Mouse (Mus musculus): Measurements from ENCODE around the gene Kat8. TPM values are rescaled to one million over a fixed set of nuclear protein-coding genes. Genes with fewer than 3 reads are reported as not detected.

Gene Kat8
- polyA plus RNA-seq, 1 experiment: not detected

- no peaks in the 10 kb centered on the region for H3K4me1 ChIP-seq (ENCODE audit: control insufficient read depth, insufficient read depth, low read length)
- H3K4me3 ChIP-seq (ENCODE audit: insufficient read depth, low read depth, low read length): no peak overlapping the region
- no peak overlapping the region for H3K27ac ChIP-seq (ENCODE audit: insufficient read depth, low read depth, low read length)
- TF ChIP-seq CTCF (IDR thresholded peaks at IDR 0.05; ENCODE audit: insufficient read depth, low read depth, low read length): no peak
- no peak for TF ChIP-seq POLR2A (IDR thresholded peaks at IDR 0.05; ENCODE audit: insufficient read depth, low read depth, low read length)
- 49% methylated on average over 5 of the region's 5 CpGs for WGBS
These were observed 47.0 kb downstream of the Kat8 start for GRCm38 (mm10) chr7:127959364-127959763.

- WGBS: 8% methylated on average over 10 of the region's 10 CpGs
These were observed 54.1 kb downstream of the Kat8 start for GRCm38 (mm10) chr7:127966371-127966918.

GRCm38 (mm10) chr7:127967004-127967921 lies 54.9 kb downstream of the Kat8 start, which contains the start of gene Fus:
Gene Fus (plus strand): TSS chr7:127967457.
- Histone ChIP-seq H3K4me3 (ENCODE audit: insufficient read depth, low read depth, low read length) (peak within 1 kb of the TSS; percentile 95), H3K27ac (ENCODE audit: insufficient read depth, low read depth, low read length) (peak within 1 kb of the TSS; percentile 99), H3K4me1 (ENCODE audit: control insufficient read depth, insufficient read depth, low read length) (peaks cover 5% of the 10 kb centered on the region; the same call in 1 of the 2 replicates)
- WGBS: under 1% methylated on average over 92 of the region's 92 CpGs
- peak; percentile 99 for TF ChIP-seq POLR2A (IDR thresholded peaks at IDR 0.05; ENCODE audit: insufficient read depth, low read depth, low read length)
- no peak for TF ChIP-seq CTCF (IDR thresholded peaks at IDR 0.05; ENCODE audit: insufficient read depth, low read depth, low read length)

More at GRCm38 (mm10) chr7:127966371-127966918, 54.1 kb downstream of the Kat8 start:
- no peak for TF ChIP-seq POLR2A (IDR thresholded peaks at IDR 0.05; ENCODE audit: insufficient read depth, low read depth, low read length)
- TF ChIP-seq CTCF (IDR thresholded peaks at IDR 0.05; ENCODE audit: insufficient read depth, low read depth, low read length): no peak
- Histone ChIP-seq H3K4me3 (ENCODE audit: insufficient read depth, low read depth, low read length) (peak overlapping the region; percentile 83), H3K27ac (ENCODE audit: insufficient read depth, low read depth, low read length) (peak overlapping the region; percentile 99), H3K4me1 (ENCODE audit: control insufficient read depth, insufficient read depth, low read length) (peaks cover 5% of the 10 kb centered on the region; the same call in 1 of the 2 replicates)

- under 1% methylated on average over 42 of the region's 42 CpGs for WGBS
- TF ChIP-seq CTCF (IDR thresholded peaks at IDR 0.05; ENCODE audit: insufficient read depth, low read depth, low read length) (no peak), POLR2A (IDR thresholded peaks at IDR 0.05; ENCODE audit: insufficient read depth, low read depth, low read length) (no peak)
- H3K4me3 ChIP-seq (ENCODE audit: insufficient read depth, low read depth, low read length): peak overlapping the region; percentile 95
- peaks cover 8% of the 10 kb centered on the region for H3K4me1 ChIP-seq (ENCODE audit: control insufficient read depth, insufficient read depth, low read length)
- H3K27ac ChIP-seq (ENCODE audit: insufficient read depth, low read depth, low read length): no peak overlapping the region
These were observed 55.9 kb downstream of the Kat8 start for GRCm38 (mm10) chr7:127967922-127968828.

- WGBS: 59% methylated on average over 2 of the region's 2 CpGs
- peaks cover 5% of the 10 kb centered on the region; the same call in 1 of the 2 replicates for H3K4me1 ChIP-seq (ENCODE audit: control insufficient read depth, insufficient read depth, low read length)
- H3K4me3 ChIP-seq (ENCODE audit: insufficient read depth, low read depth, low read length): no peak overlapping the region
- no peak overlapping the region for H3K27ac ChIP-seq (ENCODE audit: insufficient read depth, low read depth, low read length)
- TF ChIP-seq CTCF (IDR thresholded peaks at IDR 0.05; ENCODE audit: insufficient read depth, low read depth, low read length) (no peak), POLR2A (IDR thresholded peaks at IDR 0.05; ENCODE audit: insufficient read depth, low read depth, low read length) (no peak)
These were observed 62.2 kb downstream of the Kat8 start for GRCm38 (mm10) chr7:127974413-127974930.

Other genes starting within 250 kb of the Kat8 start
- gene Bcl7c, start 203.6 kb upstream of the Kat8 start, polyA plus RNA-seq (2012; ENCODE audit: insufficient read depth, insufficient read length, low replicate concordance, missing spikeins): not detected in 2 replicates
- not detected in 2 replicates for gene Ctf1, start 199.8 kb upstream of the Kat8 start, polyA plus RNA-seq (2012; ENCODE audit: insufficient read depth, insufficient read length, low replicate concordance, missing spikeins)
- gene Ctf2, start 180.3 kb upstream of the Kat8 start, polyA plus RNA-seq (2012; ENCODE audit: insufficient read depth, insufficient read length, low replicate concordance, missing spikeins): not detected in 2 replicates
- not detected in 2 replicates for gene Fbxl19, start 168.0 kb upstream of the Kat8 start, polyA plus RNA-seq (2012; ENCODE audit: insufficient read depth, insufficient read length, low replicate concordance, missing spikeins)
- not detected in 2 replicates for gene Orai3, start 142.7 kb upstream of the Kat8 start, polyA plus RNA-seq (2012; ENCODE audit: insufficient read depth, insufficient read length, low replicate concordance, missing spikeins)
- gene Setd1a, start 135.8 kb upstream of the Kat8 start, polyA plus RNA-seq (2012; ENCODE audit: insufficient read depth, insufficient read length, low replicate concordance, missing spikeins): 526 TPM in 1 of 2 replicates, not detected in the other
- not detected in 2 replicates for gene Gm49388, start 126.9 kb upstream of the Kat8 start, polyA plus RNA-seq (2012; ENCODE audit: insufficient read depth, insufficient read length, low replicate concordance, missing spikeins)
- gene Hsd3b7, start 111.9 kb upstream of the Kat8 start, polyA plus RNA-seq (2012; ENCODE audit: insufficient read depth, insufficient read length, low replicate concordance, missing spikeins): not detected in 2 replicates
- not detected in 2 replicates for gene Stx4a, start 88.2 kb upstream of the Kat8 start, polyA plus RNA-seq (2012; ENCODE audit: insufficient read depth, insufficient read length, low replicate concordance, missing spikeins)
- gene Stx1b, start 88.0 kb upstream of the Kat8 start, polyA plus RNA-seq (2012; ENCODE audit: insufficient read depth, insufficient read length, low replicate concordance, missing spikeins): 303 TPM in 1 of 2 replicates, not detected in the other
- gene Zfp646, start 36.3 kb upstream of the Kat8 start, polyA plus RNA-seq (2012; ENCODE audit: insufficient read depth, insufficient read length, low replicate concordance, missing spikeins): not detected in 2 replicates
- not detected in 2 replicates for gene Zfp668, start 35.7 kb upstream of the Kat8 start, polyA plus RNA-seq (2012; ENCODE audit: insufficient read depth, insufficient read length, low replicate concordance, missing spikeins)
- not detected in 2 replicates for gene Prss53, start 21.5 kb upstream of the Kat8 start, polyA plus RNA-seq (2012; ENCODE audit: insufficient read depth, insufficient read length, low replicate concordance, missing spikeins)
- not detected in 2 replicates for gene Gm21974, start 17.1 kb upstream of the Kat8 start, polyA plus RNA-seq (2012; ENCODE audit: insufficient read depth, insufficient read length, low replicate concordance, missing spikeins)
- not detected in 2 replicates for gene Vkorc1, start 16.9 kb upstream of the Kat8 start, polyA plus RNA-seq (2012; ENCODE audit: insufficient read depth, insufficient read length, low replicate concordance, missing spikeins)
- gene Bckdk, start 8.4 kb upstream of the Kat8 start, polyA plus RNA-seq (2012; ENCODE audit: insufficient read depth, insufficient read length, low replicate concordance, missing spikeins): not detected in 2 replicates
- gene Prss8, start 17.6 kb downstream of the Kat8 start, polyA plus RNA-seq (2012; ENCODE audit: insufficient read depth, insufficient read length, low replicate concordance, missing spikeins): not detected in 2 replicates
- gene Prss36, start 34.2 kb downstream of the Kat8 start, polyA plus RNA-seq (2012; ENCODE audit: insufficient read depth, insufficient read length, low replicate concordance, missing spikeins): not detected in 2 replicates
- gene Fus, start 54.9 kb downstream of the Kat8 start, polyA plus RNA-seq (2012; ENCODE audit: insufficient read depth, insufficient read length, low replicate concordance, missing spikeins): 1,012 and 1,678 TPM in 2 replicates
- gene Pycard, start 81.4 kb downstream of the Kat8 start, polyA plus RNA-seq (2012; ENCODE audit: insufficient read depth, insufficient read length, low replicate concordance, missing spikeins): 340 TPM in 1 of 2 replicates, not detected in the other
- gene Trim72, start 91.4 kb downstream of the Kat8 start, polyA plus RNA-seq (2012; ENCODE audit: insufficient read depth, insufficient read length, low replicate concordance, missing spikeins): not detected in 2 replicates
- gene Itgam, start 150.1 kb downstream of the Kat8 start, polyA plus RNA-seq (2012; ENCODE audit: insufficient read depth, insufficient read length, low replicate concordance, missing spikeins): not detected in 2 replicates
- not detected in 2 replicates for gene Gm49368, start 150.2 kb downstream of the Kat8 start, polyA plus RNA-seq (2012; ENCODE audit: insufficient read depth, insufficient read length, low replicate concordance, missing spikeins)
- gene Itgax, start 217.0 kb downstream of the Kat8 start, polyA plus RNA-seq (2012; ENCODE audit: insufficient read depth, insufficient read length, low replicate concordance, missing spikeins): not detected in 2 replicates
- not detected in 2 replicates for gene Itgad, start 241.9 kb downstream of the Kat8 start, polyA plus RNA-seq (2012; ENCODE audit: insufficient read depth, insufficient read length, low replicate concordance, missing spikeins)

All from olfactory bulb, adult 2 months (tissue).